Mouse (Mus musculus) lung, adult 18-20 months (tissue): ENCODE measurements around the gene Gm3029.
"Not testable (repeated sequence)": the region's sequence is repeated elsewhere in the genome, so short reads cannot be mapped to it uniquely, and the experiment has no call there.

ENCODE experiments used
- DNase-seq, 2 experiments: peaks; one replicate each; pipeline ENCODE4 v3.0.0; 2022; ENCODE audit warnings: mixed read lengths in 2 of 2

Gm3029 gene

GRCm38 (mm10) chr14:3931456-3931855 lies at the start of gene Gm3029:
Gm3029 (plus strand) TSS chr14:3931756.
- not testable (repeated sequence) for DNase-seq

- not testable (repeated sequence) for DNase-seq
Measured at GRCm38 (mm10) chr14:3883872-3884271, 47.7 kb upstream of the Gm3029 start, which contains the start of gene Gm2916. Gm2916 (plus strand) TSS chr14:3884172.

- not testable (repeated sequence) for DNase-seq
Measured at GRCm38 (mm10) chr14:3963247-3963646, 31.7 kb downstream of the Gm3029 start, which contains the start of gene Gm3095. Gm3095 (plus strand) TSS chr14:3963547.
